Mouse (Mus musculus): Measurements from ENCODE around the gene Dlgap4. TPM values are rescaled to one million over a fixed set of nuclear protein-coding genes. Genes with fewer than 3 reads are reported as not detected.
A peak's percentile ranks its signal among the peaks of the same experiment; 100 is the strongest.

Gene Dlgap4
- polyA plus RNA-seq, 1 experiment from 2014 or later, result 124 TPM

DNA sequence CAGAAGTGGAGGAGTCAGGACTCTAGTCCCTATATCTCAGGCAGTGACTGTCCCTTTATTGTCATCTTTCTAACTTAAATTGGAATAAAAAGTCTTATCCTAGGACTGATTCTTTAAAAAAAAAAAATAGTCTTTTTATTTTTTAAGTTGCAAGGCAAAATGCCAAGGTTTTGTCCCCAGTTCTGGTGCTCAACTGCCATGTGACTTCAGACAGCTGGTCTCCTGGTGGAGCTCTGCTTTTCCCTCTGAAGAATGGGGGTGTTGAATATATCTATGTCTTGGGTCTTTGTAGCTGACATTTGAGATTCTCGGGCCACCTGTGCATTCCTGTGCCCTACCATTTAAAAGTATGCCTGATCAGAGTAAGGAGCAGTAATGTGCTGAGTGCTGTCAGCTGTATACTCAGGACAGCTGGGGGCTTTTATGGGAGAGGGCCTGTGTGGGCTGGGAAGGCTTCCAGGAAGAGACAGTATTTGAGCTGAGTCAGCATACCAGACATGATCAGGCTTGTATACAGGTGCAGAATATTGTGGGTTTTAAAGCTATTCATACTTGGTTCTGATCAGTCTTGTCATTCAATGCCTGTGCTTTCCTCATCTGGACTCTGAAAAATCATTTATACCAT lies 110.5 kb downstream of the Dlgap4 start:
- H3K36me3 ChIP-seq, result peaks cover 19% of the 10 kb centered on the region
- no peak for DNase-seq (ENCODE audit: low spot score)
- H3K27me3 ChIP-seq (ENCODE audit: low read depth, poor library complexity, severe bottlenecking), result no peaks in the 10 kb centered on the region
- H3K4me3 ChIP-seq, result no peak overlapping the region
- no peak overlapping the region for H3K27ac ChIP-seq
- 88% methylated on average over 1 of the region's 1 CpGs for WGBS
- peaks cover 54% of the 10 kb centered on the region for H3K4me1 ChIP-seq
- no peaks in the 10 kb centered on the region for H3K9me3 ChIP-seq (replicated peaks)

DNA sequence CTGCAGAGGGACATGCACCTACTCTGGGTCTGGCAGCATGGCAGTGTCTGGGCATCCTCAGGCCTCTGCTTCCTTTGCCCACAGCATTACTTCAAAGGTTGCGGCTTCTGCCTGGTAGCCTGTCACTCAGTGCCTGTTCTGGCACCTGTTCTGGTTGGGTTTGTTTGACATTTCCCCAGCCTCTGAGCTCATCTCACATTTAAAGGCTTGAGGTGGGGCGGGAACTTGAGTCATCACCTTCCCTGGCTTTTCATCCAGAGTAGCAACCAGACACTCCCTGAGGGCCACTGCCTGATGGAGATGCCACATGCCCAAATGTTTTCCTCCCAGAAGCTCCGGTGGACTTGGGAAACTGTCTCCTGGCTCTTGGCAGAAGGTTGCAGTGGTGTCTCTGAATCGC lies 111.4 kb downstream of the Dlgap4 start:
- H3K4me1 ChIP-seq, result peaks cover 54% of the 10 kb centered on the region
- H3K27ac ChIP-seq, result no peak overlapping the region
- DNase-seq (ENCODE audit: low spot score), result no peak
- H3K36me3 ChIP-seq, result peaks cover 23% of the 10 kb centered on the region
- no peaks in the 10 kb centered on the region for H3K27me3 ChIP-seq (ENCODE audit: low read depth, poor library complexity, severe bottlenecking)
- no peak overlapping the region for H3K4me3 ChIP-seq
- no peaks in the 10 kb centered on the region for H3K9me3 ChIP-seq (replicated peaks)
- WGBS, result 86% methylated on average over 4 of the region's 4 CpGs

DNA sequence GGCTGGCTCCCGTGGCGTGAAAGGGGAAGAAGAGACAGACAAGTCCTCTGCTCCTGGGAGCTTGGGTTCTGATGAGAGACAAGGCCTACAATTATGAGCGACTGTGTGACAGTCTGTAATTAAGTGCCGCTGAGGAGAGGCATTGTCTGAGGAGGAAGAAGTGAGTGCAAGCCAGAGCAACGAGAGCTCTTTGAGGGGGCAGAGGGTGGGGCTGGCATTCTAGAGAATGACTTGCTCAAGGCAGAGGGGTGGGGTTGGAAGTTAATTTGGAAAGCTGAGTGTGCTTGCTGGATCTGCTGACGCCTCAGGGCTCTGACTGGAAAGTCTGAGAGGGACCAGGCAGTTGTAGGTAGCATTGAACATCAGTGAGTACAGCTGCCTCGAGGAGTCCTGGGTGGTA lies 112.8 kb downstream of the Dlgap4 start:
- DNase-seq (ENCODE audit: low spot score), result no peak
- H3K4me1 ChIP-seq, result peaks cover 55% of the 10 kb centered on the region
- no peak overlapping the region for H3K4me3 ChIP-seq

GRCm38 (mm10) chr2:156726878-156727277 lies 113.4 kb downstream of the Dlgap4 start:
- no peaks in the 10 kb centered on the region for H3K9me3 ChIP-seq (replicated peaks)
- peaks cover 39% of the 10 kb centered on the region for H3K36me3 ChIP-seq
- peaks cover 55% of the 10 kb centered on the region for H3K4me1 ChIP-seq
- H3K4me3 ChIP-seq, result no peak overlapping the region
- 77% methylated on average over 3 of the region's 3 CpGs for WGBS
- DNase-seq (ENCODE audit: low spot score), result no peak
- H3K27ac ChIP-seq, result no peak overlapping the region
- no peaks in the 10 kb centered on the region for H3K27me3 ChIP-seq (ENCODE audit: low read depth, poor library complexity, severe bottlenecking)

More for the DNA sequence above, 112.8 kb downstream of the Dlgap4 start:
- WGBS, result 35% methylated on average over 7 of the region's 7 CpGs
- Histone ChIP-seq H3K27me3 (ENCODE audit: low read depth, poor library complexity, severe bottlenecking) (no peaks in the 10 kb centered on the region), H3K9me3 (replicated peaks) (no peaks in the 10 kb centered on the region), H3K27ac (no peak overlapping the region), H3K36me3 (peaks cover 34% of the 10 kb centered on the region)

GRCm38 (mm10) chr2:156729537-156730469 lies 116.3 kb downstream of the Dlgap4 start:
- H3K4me1 ChIP-seq, result peaks cover 45% of the 10 kb centered on the region
- no peak overlapping the region for H3K4me3 ChIP-seq
- H3K9me3 ChIP-seq (replicated peaks), result no peaks in the 10 kb centered on the region
- WGBS, result 63% methylated on average over 9 of the region's 10 CpGs
- H3K27ac ChIP-seq, result peak overlapping the region; percentile 46; the same call in 1 of the 2 replicates
- DNase-seq (ENCODE audit: low spot score), result no peak
- no peaks in the 10 kb centered on the region for H3K27me3 ChIP-seq (ENCODE audit: low read depth, poor library complexity, severe bottlenecking)
- H3K36me3 ChIP-seq, result peaks cover 46% of the 10 kb centered on the region

DNA sequence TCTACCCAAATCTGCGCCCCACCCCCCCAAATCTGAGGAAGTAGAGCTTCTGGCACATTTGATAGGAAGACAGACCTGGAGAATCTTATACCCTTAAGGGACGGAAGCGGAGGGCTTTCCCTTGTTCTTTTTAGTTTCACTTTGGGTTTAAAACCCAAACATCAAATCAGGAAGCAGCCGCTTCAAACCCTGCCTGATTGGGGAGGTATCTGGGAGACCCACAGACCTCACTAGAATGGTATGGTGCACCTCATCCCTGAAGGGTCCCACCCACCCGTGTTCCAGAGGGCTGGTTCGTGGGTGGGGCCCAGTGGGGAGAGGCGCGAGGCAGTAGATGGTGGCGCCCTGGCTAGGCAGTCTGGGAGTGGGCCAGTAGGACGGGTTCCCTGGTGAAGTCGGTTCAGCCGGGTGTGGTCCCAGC lies 117.0 kb downstream of the Dlgap4 start:
- peaks cover 42% of the 10 kb centered on the region for H3K4me1 ChIP-seq

GRCm38 (mm10) chr2:156731592-156731991 lies 118.1 kb downstream of the Dlgap4 start:
- Histone ChIP-seq H3K36me3 (peaks cover 52% of the 10 kb centered on the region), H3K27me3 (ENCODE audit: low read depth, poor library complexity, severe bottlenecking) (no peaks in the 10 kb centered on the region), H3K9me3 (replicated peaks) (no peaks in the 10 kb centered on the region), H3K4me3 (no peak overlapping the region), H3K27ac (no peak overlapping the region), H3K4me1 (peaks cover 42% of the 10 kb centered on the region)
- no peak for DNase-seq (ENCODE audit: low spot score)

More for the DNA sequence above, 117.0 kb downstream of the Dlgap4 start:
- WGBS, result 83% methylated on average over 12 of the region's 12 CpGs
- Histone ChIP-seq H3K36me3 (peaks cover 46% of the 10 kb centered on the region), H3K27ac (no peak overlapping the region), H3K4me3 (no peak overlapping the region), H3K27me3 (ENCODE audit: low read depth, poor library complexity, severe bottlenecking) (no peaks in the 10 kb centered on the region), H3K9me3 (replicated peaks) (no peaks in the 10 kb centered on the region)
- DNase-seq (ENCODE audit: low spot score), result no peak

DNA sequence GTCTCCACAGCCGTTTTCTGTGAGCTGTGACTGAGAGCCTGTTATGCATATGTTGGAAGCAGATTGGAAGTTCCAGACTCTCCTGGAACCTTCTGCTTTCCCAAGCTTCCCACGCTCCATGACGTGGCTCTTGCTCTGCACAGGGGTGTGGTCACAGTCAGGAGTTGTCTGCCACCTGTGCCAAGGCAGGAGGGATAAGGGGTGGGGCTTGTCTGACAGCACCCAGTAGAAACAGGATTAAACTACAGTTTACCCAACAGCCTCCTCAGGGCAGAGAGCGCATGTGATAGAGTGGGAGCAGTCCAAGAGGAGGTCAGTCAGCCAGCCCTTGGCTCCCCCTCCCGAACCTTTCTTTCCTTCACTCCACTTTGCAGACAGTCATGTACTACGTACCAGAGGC lies 118.6 kb downstream of the Dlgap4 start:
- no peak for DNase-seq (ENCODE audit: low spot score)
- 79% methylated on average over 6 of the region's 6 CpGs for WGBS
- Histone ChIP-seq H3K27me3 (ENCODE audit: low read depth, poor library complexity, severe bottlenecking) (no peaks in the 10 kb centered on the region), H3K27ac (no peak overlapping the region), H3K4me1 (peaks cover 44% of the 10 kb centered on the region), H3K4me3 (no peak overlapping the region), H3K36me3 (peaks cover 50% of the 10 kb centered on the region), H3K9me3 (replicated peaks) (no peaks in the 10 kb centered on the region)

DNA sequence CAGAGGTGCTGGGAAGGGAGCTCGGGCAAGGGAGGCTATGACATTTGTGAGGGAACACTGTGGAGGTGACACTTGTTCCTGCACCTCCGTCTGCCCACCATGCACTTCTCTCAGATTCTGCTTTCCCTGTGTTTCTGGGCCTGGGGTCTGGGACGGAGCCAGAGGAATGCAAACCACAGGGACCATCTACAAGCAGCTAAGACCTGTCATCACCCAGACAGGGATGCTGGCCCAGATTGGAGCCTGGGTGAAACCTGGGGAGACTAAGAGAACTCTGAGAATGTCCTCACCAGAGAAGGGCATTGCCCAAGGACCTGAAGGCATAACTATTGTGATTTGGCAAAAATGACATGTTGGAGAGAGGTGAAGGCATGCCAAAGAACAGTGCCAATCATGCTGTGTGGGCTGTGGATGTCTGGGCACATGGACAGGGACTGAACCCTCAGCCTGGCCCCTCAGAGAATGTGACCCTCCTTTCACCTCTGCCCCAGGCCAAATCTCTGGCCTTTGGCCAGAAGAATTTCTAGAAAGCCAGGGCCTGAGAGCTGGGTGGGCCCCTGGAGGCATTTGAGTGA lies 122.3 kb downstream of the Dlgap4 start:
- H3K27ac ChIP-seq, result no peak overlapping the region
- DNase-seq (ENCODE audit: low spot score), result no peak
- H3K4me1 ChIP-seq, result peaks cover 36% of the 10 kb centered on the region
- WGBS, result 69% methylated on average over 3 of the region's 3 CpGs
- no peak overlapping the region for H3K4me3 ChIP-seq
- H3K9me3 ChIP-seq (replicated peaks), result no peaks in the 10 kb centered on the region
- no peaks in the 10 kb centered on the region for H3K27me3 ChIP-seq (ENCODE audit: low read depth, poor library complexity, severe bottlenecking)
- peaks cover 41% of the 10 kb centered on the region for H3K36me3 ChIP-seq

GRCm38 (mm10) chr2:156736846-156737245 lies 123.3 kb downstream of the Dlgap4 start:
- peaks cover 42% of the 10 kb centered on the region for H3K4me1 ChIP-seq
- DNase-seq (ENCODE audit: low spot score), result no peak
- H3K9me3 ChIP-seq (replicated peaks), result no peaks in the 10 kb centered on the region
- 64% methylated on average over 7 of the region's 7 CpGs for WGBS
- no peaks in the 10 kb centered on the region for H3K27me3 ChIP-seq (ENCODE audit: low read depth, poor library complexity, severe bottlenecking)
- no peak overlapping the region for H3K27ac ChIP-seq
- H3K4me3 ChIP-seq, result no peak overlapping the region
- H3K36me3 ChIP-seq, result peaks cover 38% of the 10 kb centered on the region

DNA sequence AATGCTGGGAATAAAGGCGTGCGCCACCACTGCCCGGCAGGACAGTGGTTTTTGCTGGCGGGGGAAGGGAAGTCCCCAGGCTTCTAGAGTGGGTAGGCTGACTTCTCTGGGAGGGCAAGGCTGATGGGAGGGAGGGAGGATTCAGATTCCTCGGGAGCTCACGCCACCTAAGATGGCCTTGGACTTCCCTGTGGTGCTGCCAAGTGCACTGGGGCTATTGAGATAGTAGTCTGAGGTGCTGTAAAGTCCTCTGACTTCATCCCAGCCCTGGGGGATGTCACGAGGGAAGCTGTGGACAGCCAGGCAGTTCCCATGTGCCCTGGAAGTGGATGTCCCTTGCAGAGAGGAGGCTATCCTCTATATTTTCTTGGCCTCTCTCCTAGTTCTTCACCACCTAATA lies 124.5 kb downstream of the Dlgap4 start:
- H3K4me3 ChIP-seq, result no peak overlapping the region
- no peak overlapping the region for H3K27ac ChIP-seq
- H3K4me1 ChIP-seq, result peaks cover 45% of the 10 kb centered on the region
- DNase-seq (ENCODE audit: low spot score), result no peak
- H3K27me3 ChIP-seq (ENCODE audit: low read depth, poor library complexity, severe bottlenecking), result no peaks in the 10 kb centered on the region
- H3K36me3 ChIP-seq, result peaks cover 38% of the 10 kb centered on the region
- H3K9me3 ChIP-seq (replicated peaks), result no peaks in the 10 kb centered on the region
- WGBS, result 74% methylated on average over 7 of the region's 7 CpGs

DNA sequence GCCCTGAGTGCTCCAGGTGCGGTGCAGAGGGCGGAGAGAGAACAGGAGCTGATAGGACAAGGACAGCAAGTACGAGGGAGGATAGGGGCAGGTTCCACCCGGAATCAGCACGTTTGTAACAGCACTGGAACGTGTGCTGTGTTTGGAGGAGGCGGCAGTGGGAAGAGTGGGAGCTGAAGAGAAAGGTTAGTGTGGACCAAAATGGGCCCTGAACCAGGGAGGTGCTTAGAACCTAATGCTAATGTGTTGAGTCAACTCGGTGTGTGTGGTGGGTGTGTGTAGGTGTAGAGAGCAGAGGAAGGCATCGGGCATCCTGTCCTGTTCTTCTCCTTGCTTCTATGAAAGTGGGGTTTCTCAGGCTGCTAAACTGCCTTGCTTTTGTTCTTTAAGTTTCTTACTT lies 127.8 kb downstream of the Dlgap4 start:
- no peak for DNase-seq (ENCODE audit: low spot score)
- no peak overlapping the region for H3K27ac ChIP-seq
- peaks cover 36% of the 10 kb centered on the region for H3K4me1 ChIP-seq
- peaks cover 51% of the 10 kb centered on the region for H3K36me3 ChIP-seq
- H3K4me3 ChIP-seq, result no peak overlapping the region
- no peaks in the 10 kb centered on the region for H3K27me3 ChIP-seq (ENCODE audit: low read depth, poor library complexity, severe bottlenecking)
- 90% methylated on average over 9 of the region's 9 CpGs for WGBS
- no peaks in the 10 kb centered on the region for H3K9me3 ChIP-seq (replicated peaks)

DNA sequence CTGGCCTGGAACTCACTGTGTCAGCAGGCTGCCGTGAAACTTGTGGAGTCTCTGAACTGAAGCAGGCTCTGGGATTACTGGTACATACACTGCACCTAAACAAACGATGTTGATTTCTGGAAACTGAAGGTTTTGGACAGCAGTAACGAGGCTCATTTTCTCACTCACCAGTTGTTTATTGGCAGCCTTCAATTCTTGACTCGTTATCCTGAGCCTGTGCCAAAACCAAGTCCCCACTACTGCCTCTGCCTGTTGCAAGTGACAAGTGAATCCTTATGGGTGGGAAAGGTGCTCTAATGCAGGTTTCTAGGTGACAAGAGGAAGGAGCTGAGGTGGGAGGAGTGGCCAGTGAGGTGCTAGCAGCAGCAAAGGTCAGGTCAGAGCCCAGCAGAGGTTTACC lies 128.5 kb downstream of the Dlgap4 start:
- WGBS, result 66% methylated on average over 4 of the region's 4 CpGs
- Histone ChIP-seq H3K9me3 (replicated peaks) (no peaks in the 10 kb centered on the region), H3K27ac (no peak overlapping the region), H3K36me3 (peaks cover 56% of the 10 kb centered on the region), H3K4me3 (no peak overlapping the region), H3K4me1 (peaks cover 29% of the 10 kb centered on the region), H3K27me3 (ENCODE audit: low read depth, poor library complexity, severe bottlenecking) (no peaks in the 10 kb centered on the region)
- DNase-seq (ENCODE audit: low spot score), result no peak

All from limb, embryonic 10.5 days (tissue).